Mouse (Mus musculus) neural tube, embryonic 11.5 days (tissue): ENCODE results near the gene D11Wsu47e. TPM values are rescaled to one million over a fixed set of nuclear protein-coding genes. Genes with fewer than 3 reads are reported as not detected.

Source experiments
- ATAC-seq: fragments of 200-750 bp; cut with Nextera tagmentation; 2 replicates; pipeline ENCODE4 v1.8.0; 2017; ENCODE audit warnings: moderate number of reproducible peaks, mild to moderate bottlenecking, moderate TSS enrichment, moderate library complexity; ENCODE audit not compliant: insufficient read depth, low FRiP score, low TSS enrichment
- DNase-seq: peaks from one replicate; pipeline ENCODE4 v3.0.0-alpha.2; 2015; ENCODE audit warnings: low spot score
- H3K27ac ChIP-seq: fragments of 300-500 bp; sonication (generic); 2 replicates; pipeline ENCODE4 v1.5.1; 2014; ENCODE audit warnings: low read depth, mild to moderate bottlenecking, low read length
- H3K27me3 ChIP-seq: fragments of 300-500 bp; sonication (generic); 2 replicates; pipeline ENCODE4 v1.6.1; 2014; ENCODE audit warnings: mild to moderate bottlenecking, low read length, mixed read lengths; ENCODE audit not compliant: control insufficient read depth, insufficient read depth
- H3K36me3 ChIP-seq: fragments of 300-500 bp; sonication (generic); 2 replicates; pipeline ENCODE4 v1.6.1; 2014; ENCODE audit warnings: mild to moderate bottlenecking, low read length, moderate library complexity, mixed read lengths; ENCODE audit not compliant: control insufficient read depth, insufficient read depth
- H3K4me1 ChIP-seq: fragments of 300-500 bp; sonication (generic); 2 replicates; pipeline ENCODE4 v1.6.1; 2014; ENCODE audit warnings: low read length, mixed read lengths; ENCODE audit not compliant: control insufficient read depth, insufficient read depth
- H3K4me2 ChIP-seq: fragments of 300-500 bp; sonication (generic); 2 replicates; pipeline ENCODE4 v1.6.1; 2014; ENCODE audit warnings: low read depth, mild to moderate bottlenecking, moderate library complexity
- H3K4me3 ChIP-seq: fragments of 300-500 bp; sonication (generic); 2 replicates; pipeline ENCODE4 v1.5.1; 2014; ENCODE audit warnings: low read depth, low read length
- H3K9ac ChIP-seq: fragments of 300-500 bp; sonication (generic); 2 replicates; pipeline ENCODE4 v1.6.1; 2014; ENCODE audit warnings: mild to moderate bottlenecking, low read length
- H3K9me3 ChIP-seq: fragments of 300-500 bp; sonication (generic); 2 replicates; pipeline ENCODE4 v1.6.1; 2016; ENCODE audit warnings: low read length; ENCODE audit not compliant: control insufficient read depth
- WGBS: fragments of 180-500 bp; shearing (Covaris S2); extraction: QIAGEN DNeasy Blood & Tissue Kit; methylation state at CpG from one replicate; pipeline ENCODE4 v1.1.7; 2014; 5-methylcytosine and 5-hydroxymethylcytosine counted together
- polyA plus RNA-seq: library from polyadenylated mRNA; unstranded; fragments of >200 nt; fragmentation: Nextera tagmentation; extraction: Ambion mirVana; gene quantifications from 2 replicates; pipeline ENCODE4 v1.2.1, GENCODE M21; 2014

The D11Wsu47e gene
- polyA plus RNA-seq, 1 experiment from 2014 or later, result 25.5 TPM

DNA sequence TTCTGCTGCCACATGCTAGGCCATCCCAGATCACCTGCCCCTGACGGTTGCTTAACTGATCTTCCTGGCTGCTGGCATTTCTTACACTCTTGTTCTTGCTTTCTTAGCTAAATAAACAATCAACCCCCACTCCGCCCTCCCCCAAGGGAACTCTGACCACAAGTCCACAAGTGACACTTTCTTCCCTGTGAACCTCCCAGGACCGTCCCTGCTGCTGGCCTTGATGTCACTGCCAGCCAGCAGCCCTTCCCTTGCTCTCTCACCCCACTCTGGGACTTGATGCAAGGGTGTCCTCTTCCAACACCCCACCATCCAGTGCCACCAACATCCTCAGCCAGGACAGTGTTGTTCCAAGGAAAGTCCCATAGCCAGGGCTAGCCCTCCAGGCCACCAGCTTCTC lies 46.7 kb downstream of the D11Wsu47e start:
- no peak overlapping the region for H3K9ac ChIP-seq
- no peak overlapping the region for H3K27ac ChIP-seq
- H3K4me2 ChIP-seq, result no peak overlapping the region
- 71% methylated on average over 3 of the region's 3 CpGs for WGBS
- ATAC-seq (no peak), DNase-seq (no peak)
- H3K9me3 ChIP-seq, result no peaks in the 10 kb centered on the region
- H3K4me3 ChIP-seq, result no peak overlapping the region
- peaks cover 24% of the 10 kb centered on the region for H3K36me3 ChIP-seq
- no peaks in the 10 kb centered on the region for H3K27me3 ChIP-seq
- peaks cover 33% of the 10 kb centered on the region for H3K4me1 ChIP-seq

DNA sequence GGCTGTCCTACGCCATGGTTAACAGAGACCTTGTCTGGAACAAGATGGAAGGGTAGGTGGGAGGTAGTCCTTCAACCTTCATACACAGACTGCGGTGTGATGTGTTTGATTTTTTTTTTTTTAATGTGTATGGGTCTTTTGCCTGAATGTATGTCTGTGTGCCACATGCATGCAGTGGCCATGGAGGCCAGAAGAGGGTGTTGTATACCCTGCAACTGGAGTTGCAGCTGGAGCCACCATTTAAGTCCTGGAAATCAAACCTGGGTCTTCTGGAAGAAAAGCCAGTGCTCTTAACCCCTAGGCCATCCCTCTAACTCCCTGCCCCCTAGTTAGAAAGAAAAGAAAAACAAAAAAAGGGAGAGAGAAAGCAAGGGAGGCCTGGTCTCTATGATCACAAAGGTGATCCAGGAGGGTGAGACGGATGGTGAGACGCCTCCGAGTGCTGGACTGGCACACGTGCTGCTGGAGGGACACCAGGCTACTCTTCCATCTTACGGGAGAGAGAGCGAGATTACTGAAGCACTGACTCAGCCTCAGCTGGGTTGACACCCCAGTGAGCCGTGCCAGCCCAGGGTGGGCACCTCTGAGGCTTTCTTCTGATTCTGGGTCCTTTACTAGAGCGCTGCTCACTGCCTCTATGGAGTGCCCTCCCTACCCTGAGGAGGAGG lies 47.9 kb downstream of the D11Wsu47e start:
- Histone ChIP-seq H3K4me1 (peaks cover 33% of the 10 kb centered on the region), H3K27ac (no peak overlapping the region), H3K4me3 (no peak overlapping the region), H3K9me3 (no peaks in the 10 kb centered on the region), H3K27me3 (no peaks in the 10 kb centered on the region), H3K4me2 (no peak overlapping the region), H3K36me3 (peaks cover 18% of the 10 kb centered on the region), H3K9ac (no peak overlapping the region)
- ATAC-seq (no peak), DNase-seq (no peak)
- WGBS, result 91% methylated on average over 10 of the region's 10 CpGs

DNA sequence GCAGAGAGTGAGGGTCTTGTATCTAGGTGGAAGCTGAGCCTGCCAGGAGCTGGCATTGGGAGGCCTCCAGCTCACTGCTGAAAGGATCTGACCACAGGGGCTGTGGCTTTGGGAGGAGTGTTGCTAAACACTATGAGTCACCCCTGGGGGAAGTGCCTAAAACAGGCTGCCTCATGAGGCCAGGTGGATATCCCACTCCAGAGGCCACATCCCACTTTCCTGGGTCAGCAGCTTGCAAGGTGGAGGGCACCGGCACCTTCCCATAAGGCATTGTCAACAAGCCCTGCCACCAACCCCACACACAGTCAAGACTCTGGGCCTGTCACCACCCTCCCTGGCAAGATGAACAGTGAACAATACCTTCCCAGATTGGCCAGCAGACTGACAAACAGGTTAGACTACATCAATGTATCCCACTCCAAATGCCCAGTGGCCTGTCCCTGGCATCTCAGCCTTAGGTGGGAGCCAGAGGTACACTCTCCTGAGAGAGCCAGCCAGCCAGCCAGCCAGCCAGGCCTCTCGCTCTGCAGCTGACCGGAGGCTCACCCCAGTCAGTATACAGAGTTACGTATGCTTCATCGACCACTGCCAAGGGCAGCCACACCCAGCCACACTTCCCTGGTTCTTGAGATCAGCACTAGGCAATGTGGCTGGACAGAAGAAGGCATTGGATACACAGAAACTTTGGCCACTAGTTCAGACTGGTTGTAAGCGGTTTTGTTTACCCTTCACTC lies 49.6 kb downstream of the D11Wsu47e start:
- peaks cover 23% of the 10 kb centered on the region for H3K4me1 ChIP-seq
- WGBS, result 49% methylated on average over 6 of the region's 6 CpGs
- no peak overlapping the region for H3K4me3 ChIP-seq
- H3K27me3 ChIP-seq, result no peaks in the 10 kb centered on the region
- H3K9me3 ChIP-seq, result no peaks in the 10 kb centered on the region
- no peak for ATAC-seq
- peaks cover 3% of the 10 kb centered on the region; the same call in 1 of the 2 replicates for H3K36me3 ChIP-seq
- no peak overlapping the region for H3K9ac ChIP-seq
- peak; percentile 34 for DNase-seq
- H3K27ac ChIP-seq, result no peak overlapping the region
- no peak overlapping the region for H3K4me2 ChIP-seq

DNA sequence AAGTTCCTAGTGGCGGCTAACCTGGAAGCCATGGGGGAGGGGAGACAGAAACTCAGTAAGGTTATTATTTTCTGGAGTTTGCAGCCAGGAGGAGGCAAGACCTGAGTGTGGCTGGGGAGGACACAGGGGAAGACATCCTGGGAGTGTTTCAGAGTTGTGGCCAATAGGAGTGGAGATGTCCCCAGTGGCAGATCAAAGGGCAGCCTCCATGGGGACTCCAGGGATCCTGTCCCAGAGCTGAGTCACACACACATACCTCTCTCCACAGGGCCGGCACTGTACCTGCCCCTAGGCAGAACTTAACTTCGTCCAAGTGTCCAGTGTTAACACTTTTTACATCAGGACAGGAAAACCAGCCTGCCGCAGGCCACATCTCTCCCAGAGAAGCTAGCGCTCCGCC lies 50.9 kb downstream of the D11Wsu47e start:
- WGBS, result 80% methylated on average over 6 of the region's 6 CpGs
- ATAC-seq (no peak), DNase-seq (no peak)
- Histone ChIP-seq H3K36me3 (no peaks in the 10 kb centered on the region), H3K4me2 (no peak overlapping the region), H3K9ac (no peak overlapping the region), H3K27ac (no peak overlapping the region), H3K4me3 (no peak overlapping the region), H3K9me3 (no peaks in the 10 kb centered on the region), H3K4me1 (peaks cover 24% of the 10 kb centered on the region), H3K27me3 (no peaks in the 10 kb centered on the region)

DNA sequence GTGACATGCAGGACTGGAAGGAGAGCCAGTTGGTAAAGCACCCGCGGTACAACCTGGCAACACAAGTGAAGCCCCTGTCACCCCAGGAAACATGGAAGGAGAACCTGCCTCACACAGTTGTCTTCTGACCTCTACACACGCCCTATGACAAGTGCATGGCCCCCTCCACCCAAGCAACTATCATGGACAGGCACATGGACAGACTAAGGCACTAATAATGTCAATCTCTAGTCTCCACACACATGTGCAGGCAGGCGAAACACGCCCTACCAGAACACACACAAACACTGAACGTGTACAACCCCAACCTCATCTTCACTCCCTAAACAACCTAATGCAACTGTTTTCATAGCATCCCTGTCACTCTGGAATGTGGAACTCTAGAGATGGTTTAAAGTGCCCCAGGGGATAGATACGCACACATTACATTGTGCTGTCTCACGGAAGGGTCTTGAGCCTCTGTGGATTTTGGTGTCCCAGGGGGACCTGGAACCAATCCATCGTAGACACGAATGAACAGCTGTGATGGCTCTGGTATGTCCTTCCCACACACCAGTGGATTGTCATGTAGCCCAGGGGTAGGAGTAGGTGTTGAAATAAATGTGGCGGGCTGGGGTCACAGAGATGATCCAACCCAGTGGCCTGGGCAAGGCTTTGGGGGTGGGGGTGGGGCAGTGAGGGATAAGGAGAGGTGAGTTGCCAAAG lies 52.8 kb downstream of the D11Wsu47e start:
- WGBS, result 81% methylated on average over 11 of the region's 11 CpGs
- Histone ChIP-seq H3K36me3 (no peaks in the 10 kb centered on the region; the same call in 1 of the 2 replicates), H3K4me3 (no peak overlapping the region), H3K9me3 (no peaks in the 10 kb centered on the region), H3K4me1 (peaks cover 24% of the 10 kb centered on the region), H3K4me2 (no peak overlapping the region), H3K27ac (no peak overlapping the region), H3K27me3 (no peaks in the 10 kb centered on the region), H3K9ac (no peak overlapping the region)
- no peak for DNase-seq
- ATAC-seq, result no peak

DNA sequence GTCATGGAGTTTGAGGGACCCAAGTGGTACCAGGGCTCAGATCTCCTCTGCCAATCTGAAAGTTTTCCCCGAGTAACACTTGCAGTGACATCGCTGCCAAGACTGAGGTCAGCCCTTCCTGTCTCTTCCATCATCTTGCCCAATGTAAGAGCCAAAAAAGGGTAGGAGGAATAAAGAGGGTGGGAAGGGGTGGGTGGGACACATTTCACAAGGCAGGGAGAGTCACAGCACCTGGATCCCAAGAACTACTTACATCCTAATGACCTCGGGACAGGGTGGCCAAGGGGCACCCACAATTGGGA lies 53.3 kb downstream of the D11Wsu47e start:
- no peak for DNase-seq
- no peak for ATAC-seq
- Histone ChIP-seq H3K4me1 (peaks cover 24% of the 10 kb centered on the region), H3K9ac (no peak overlapping the region), H3K9me3 (no peaks in the 10 kb centered on the region), H3K4me3 (no peak overlapping the region), H3K4me2 (no peak overlapping the region), H3K36me3 (peaks cover 3% of the 10 kb centered on the region; the same call in 1 of the 2 replicates), H3K27ac (no peak overlapping the region), H3K27me3 (no peaks in the 10 kb centered on the region)
- 87% methylated on average over 3 of the region's 3 CpGs for WGBS

DNA sequence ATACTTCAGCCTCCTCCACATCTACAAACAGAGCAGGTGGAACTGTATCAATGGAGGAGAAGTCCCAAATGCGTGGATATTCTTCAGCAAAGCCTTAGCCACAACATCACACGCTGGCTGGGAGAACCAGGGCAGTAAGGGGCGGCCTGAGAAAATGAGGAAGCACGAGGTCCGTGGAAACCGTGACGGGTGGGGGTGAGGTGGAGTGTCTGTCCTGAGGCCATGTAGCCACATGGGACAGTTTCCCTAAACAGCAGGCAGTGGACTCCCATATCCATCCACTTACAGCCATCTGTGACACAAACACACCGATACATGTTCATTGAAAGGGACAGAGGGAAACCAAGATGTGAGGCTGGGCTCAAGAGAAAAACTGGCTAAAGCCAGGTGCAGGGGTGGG lies 53.7 kb downstream of the D11Wsu47e start:
- DNase-seq, result no peak
- H3K4me1 ChIP-seq, result peaks cover 24% of the 10 kb centered on the region
- no peaks in the 10 kb centered on the region for H3K9me3 ChIP-seq
- no peak for ATAC-seq
- H3K36me3 ChIP-seq, result peaks cover 5% of the 10 kb centered on the region; the same call in 1 of the 2 replicates
- H3K4me3 ChIP-seq, result no peak overlapping the region
- no peak overlapping the region for H3K27ac ChIP-seq
- no peaks in the 10 kb centered on the region for H3K27me3 ChIP-seq
- no peak overlapping the region for H3K4me2 ChIP-seq
- no peak overlapping the region for H3K9ac ChIP-seq
- WGBS, result 90% methylated on average over 8 of the region's 8 CpGs

DNA sequence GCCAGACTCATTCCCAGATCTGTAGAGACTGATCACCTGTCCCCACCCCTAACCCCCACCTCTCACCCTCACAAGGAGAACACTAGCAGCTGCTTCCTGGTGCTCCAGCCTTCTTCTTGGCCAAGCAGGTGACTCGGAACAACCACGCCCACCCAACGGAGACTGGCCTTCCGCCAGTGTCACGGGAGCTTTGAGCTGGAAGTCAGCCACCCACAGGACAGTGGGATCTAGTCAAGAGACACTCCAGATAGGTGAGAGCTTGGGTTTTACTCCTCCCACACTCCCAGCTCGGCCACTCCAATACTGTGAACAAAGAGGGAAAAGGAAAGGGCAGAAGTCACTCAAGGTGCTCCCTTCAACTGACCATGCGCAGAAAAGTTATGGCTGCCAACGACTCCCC lies 55.0 kb downstream of the D11Wsu47e start:
- no peak for ATAC-seq
- Histone ChIP-seq H3K4me3 (no peak overlapping the region), H3K9ac (no peak overlapping the region), H3K27me3 (no peaks in the 10 kb centered on the region), H3K36me3 (peaks cover 13% of the 10 kb centered on the region; the same call in 1 of the 2 replicates), H3K9me3 (no peaks in the 10 kb centered on the region), H3K27ac (no peak overlapping the region), H3K4me2 (no peak overlapping the region), H3K4me1 (peaks cover 16% of the 10 kb centered on the region)
- DNase-seq, result no peak
- 94% methylated on average over 8 of the region's 8 CpGs for WGBS
